Mouse (Mus musculus) midbrain, postnatal 0 days (tissue): ENCODE results near the gene Ankrd40. TPM values are rescaled to one million over a fixed set of nuclear protein-coding genes. Genes with fewer than 3 reads are reported as not detected.
A peak's percentile ranks its signal among the peaks of the same experiment; 100 is the strongest.

Experiments used
- ATAC-seq: fragments of 200-750 bp; cut with Nextera tagmentation; 2 replicates; pipeline ENCODE4 v1.8.0; 2017; ENCODE audit warnings: moderate number of reproducible peaks, mild to moderate bottlenecking, moderate TSS enrichment, moderate library complexity; ENCODE audit not compliant: low FRiP score
- DNase-seq: peaks from one replicate; pipeline ENCODE4 v3.0.0-alpha.2; 2015; ENCODE audit warnings: low spot score
- H3K27ac ChIP-seq: fragments of 300-500 bp; sonication (generic); 2 replicates; pipeline ENCODE4 v1.5.1; 2014; ENCODE audit warnings: low read depth, mild to moderate bottlenecking, low read length, mixed read lengths
- H3K27me3 ChIP-seq: fragments of 300-500 bp; sonication (generic); 2 replicates; pipeline ENCODE4 v1.6.1; 2014; ENCODE audit warnings: low read length, control low read depth, mixed read lengths; ENCODE audit not compliant: insufficient read depth
- H3K36me3 ChIP-seq: fragments of 300-500 bp; sonication (generic); 2 replicates; pipeline ENCODE4 v1.6.1; 2014; ENCODE audit warnings: low read length, control low read depth, mixed read lengths; ENCODE audit not compliant: insufficient read depth
- H3K4me1 ChIP-seq: fragments of 300-500 bp; sonication (generic); 2 replicates; pipeline ENCODE4 v1.6.1; 2014; ENCODE audit warnings: mild to moderate bottlenecking, control low read depth, antibody characterized with exemption, low read length, mixed read lengths; ENCODE audit not compliant: insufficient read depth
- H3K4me2 ChIP-seq: fragments of 300-500 bp; sonication (generic); 2 replicates; pipeline ENCODE4 v1.6.1; 2014; ENCODE audit warnings: low read depth, mild to moderate bottlenecking, low read length, mixed read lengths; ENCODE audit not compliant: poor library complexity, severe bottlenecking
- H3K4me3 ChIP-seq: fragments of 300-500 bp; sonication (generic); 2 replicates; pipeline ENCODE4 v1.5.1; 2014; ENCODE audit warnings: low read depth, mild to moderate bottlenecking, low read length, moderate library complexity
- H3K9ac ChIP-seq: fragments of 300-500 bp; sonication (generic); replicated peaks from 2 replicates; pipeline ENCODE4 v1.6.1; 2014; ENCODE audit warnings: mild to moderate bottlenecking, low read length, moderate library complexity, mixed read lengths; ENCODE audit not compliant: poor library complexity, severe bottlenecking
- H3K9me3 ChIP-seq: fragments of 300-500 bp; sonication (generic); 2 replicates; pipeline ENCODE4 v1.6.1; 2016; ENCODE audit warnings: low read length, control low read depth
- CTCF ChIP-seq: IDR thresholded peaks from 2 replicates; pipeline ENCODE4 v1.5.1; 2016; ENCODE audit warnings: antibody characterized with exemption, mild to moderate bottlenecking
- WGBS: fragments of 180-500 bp; shearing (Covaris S2); extraction: QIAGEN DNeasy Blood & Tissue Kit; methylation state at CpG from one replicate; pipeline ENCODE4 v1.1.7; 2014; 5-methylcytosine and 5-hydroxymethylcytosine counted together
- polyA plus RNA-seq: library from polyadenylated mRNA; unstranded; fragments of >200 nt; fragmentation: Nextera tagmentation; extraction: Ambion mirVana; gene quantifications from 2 replicates; pipeline ENCODE4 v1.2.1, GENCODE M21; 2015
- total RNA-seq: library from RNA; depleted of rRNA; stranded (reverse); fragments of >200 nt; gene quantifications from 2 replicates; pipeline ENCODE4 v1.2.3, GENCODE M21; 2014

The Ankrd40 gene
- total and polyA plus RNA-seq, 2 experiments from 2014 or later = 12.8 to 49.5 TPM

DNA sequence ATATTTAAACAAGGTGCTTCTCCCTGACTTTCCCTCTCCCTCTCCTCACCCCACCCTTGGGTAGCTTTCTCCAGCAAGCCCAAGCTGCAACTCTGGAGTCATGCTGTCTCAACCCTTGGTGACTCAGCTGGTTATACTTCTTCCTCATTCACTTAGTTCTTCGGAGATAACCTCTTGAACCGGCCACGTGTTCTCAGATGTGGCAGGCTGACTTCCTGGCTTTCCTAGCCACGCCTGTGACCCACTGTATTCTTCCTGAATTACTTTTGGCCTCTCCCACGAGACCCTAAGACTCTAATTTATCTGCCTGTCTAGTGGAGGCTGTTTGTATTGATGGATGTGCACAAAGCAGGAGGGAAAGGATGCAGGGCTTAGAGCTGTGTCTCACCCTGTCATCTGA lies 43.0 kb downstream of the Ankrd40 start:
- 56% methylated on average over 5 of the region's 5 CpGs for WGBS
- ATAC-seq (no peak), DNase-seq (no peak)
- Histone ChIP-seq H3K4me1 (no peaks in the 10 kb centered on the region; the same call in 1 of the 2 replicates), H3K4me2 (no peak overlapping the region), H3K9me3 (no peaks in the 10 kb centered on the region), H3K9ac (no peak overlapping the region), H3K27ac (no peak overlapping the region), H3K36me3 (no peaks in the 10 kb centered on the region), H3K4me3 (no peak overlapping the region), H3K27me3 (no peaks in the 10 kb centered on the region)
- TF ChIP-seq CTCF = no peak

DNA sequence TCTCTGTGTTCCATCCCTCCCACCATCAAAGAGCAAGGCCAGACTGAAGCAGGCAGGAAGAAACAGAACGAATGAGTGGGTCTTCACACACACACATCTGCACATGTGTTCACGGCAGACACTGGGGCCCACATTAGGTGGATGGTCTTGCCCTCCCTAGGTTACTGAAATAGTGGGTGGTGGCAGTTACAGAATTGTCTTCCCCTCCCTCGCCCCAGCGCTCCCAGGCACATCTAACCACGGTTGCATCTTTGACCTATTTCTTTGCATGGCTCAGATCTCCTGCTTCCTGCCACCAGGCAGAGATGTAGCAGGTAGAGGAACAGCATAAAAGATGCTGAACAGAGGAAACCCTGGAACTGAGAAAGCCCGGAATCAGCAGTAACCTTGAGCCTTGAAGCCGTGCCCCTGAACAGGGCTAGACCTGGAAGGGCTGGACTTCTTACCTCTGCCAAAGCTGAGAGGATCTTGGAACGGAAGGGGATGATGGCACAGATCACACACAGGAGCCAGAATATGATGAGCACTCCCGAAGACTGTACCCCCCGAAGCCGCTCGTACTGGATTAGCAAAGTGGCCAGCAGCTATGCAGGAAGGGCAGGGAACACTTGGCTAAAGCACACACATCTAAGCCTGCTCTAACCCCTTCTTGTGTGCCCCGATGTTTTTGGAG lies 46.6 kb downstream of the Ankrd40 start:
- Histone ChIP-seq H3K4me3 (no peak overlapping the region), H3K9ac (no peak overlapping the region), H3K4me1 (no peaks in the 10 kb centered on the region; the same call in 1 of the 2 replicates), H3K27me3 (no peaks in the 10 kb centered on the region), H3K36me3 (no peaks in the 10 kb centered on the region), H3K4me2 (no peak overlapping the region), H3K27ac (no peak overlapping the region), H3K9me3 (no peaks in the 10 kb centered on the region)
- 89% methylated on average over 13 of the region's 13 CpGs for WGBS
- no peak for TF ChIP-seq CTCF
- DNase-seq (no peak), ATAC-seq (no peak)

DNA sequence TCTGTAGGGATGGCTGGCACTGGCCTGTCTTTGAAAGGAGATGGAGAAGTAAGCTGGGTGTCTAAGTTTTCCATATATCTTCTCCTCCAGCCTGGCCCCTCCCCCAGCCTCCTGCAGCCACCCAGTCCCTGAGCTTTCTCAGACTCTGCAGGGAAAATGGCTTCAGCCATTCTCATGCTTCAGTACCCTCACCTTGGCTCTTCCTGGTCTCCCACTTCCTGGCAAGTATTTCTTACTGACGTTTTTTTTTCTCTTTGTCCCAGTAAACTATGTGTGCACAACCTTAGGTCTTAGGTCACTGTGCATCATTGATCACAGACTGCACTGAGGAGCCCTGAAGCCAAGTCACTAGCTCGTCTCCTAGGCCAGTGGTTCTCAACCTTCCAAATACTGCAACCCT lies 51.3 kb downstream of the Ankrd40 start:
- H3K27me3 ChIP-seq = no peaks in the 10 kb centered on the region
- H3K4me2 ChIP-seq = no peak overlapping the region
- 21% methylated on average over 2 of the region's 2 CpGs for WGBS
- H3K4me3 ChIP-seq = no peak overlapping the region
- no peaks in the 10 kb centered on the region for H3K36me3 ChIP-seq
- H3K27ac ChIP-seq = no peak overlapping the region
- H3K9ac ChIP-seq = no peak overlapping the region
- no peak for DNase-seq
- no peaks in the 10 kb centered on the region for H3K4me1 ChIP-seq
- TF ChIP-seq CTCF = no peak
- ATAC-seq = no peak
- H3K9me3 ChIP-seq = no peaks in the 10 kb centered on the region

DNA sequence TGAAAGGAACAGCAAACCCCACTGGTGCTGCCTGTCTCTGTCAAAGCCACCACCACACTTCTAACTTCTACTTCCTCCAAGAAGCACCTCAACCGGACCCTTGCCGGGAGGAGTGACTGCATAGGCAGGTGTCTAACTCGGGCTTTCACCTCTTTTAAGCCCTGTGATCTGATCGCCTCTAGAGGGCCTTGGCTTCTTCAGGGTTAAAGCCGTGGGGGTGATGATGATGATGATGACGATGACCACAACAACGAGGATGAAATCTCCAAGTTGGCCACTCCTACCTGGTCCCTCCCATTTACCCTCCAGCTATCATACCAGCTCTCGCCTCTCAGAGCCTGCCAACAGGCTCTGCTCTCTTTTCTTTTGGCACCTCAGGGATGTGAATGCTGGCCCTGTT lies 51.9 kb downstream of the Ankrd40 start:
- no peaks in the 10 kb centered on the region for H3K4me1 ChIP-seq
- no peaks in the 10 kb centered on the region for H3K27me3 ChIP-seq
- H3K36me3 ChIP-seq = no peaks in the 10 kb centered on the region
- no peak for TF ChIP-seq CTCF
- H3K4me2 ChIP-seq = no peak overlapping the region
- no peak overlapping the region for H3K9ac ChIP-seq
- H3K27ac ChIP-seq = no peak overlapping the region
- 76% methylated on average over 8 of the region's 8 CpGs for WGBS
- DNase-seq = no peak
- H3K9me3 ChIP-seq = no peaks in the 10 kb centered on the region
- ATAC-seq = no peak
- H3K4me3 ChIP-seq = no peak overlapping the region

DNA sequence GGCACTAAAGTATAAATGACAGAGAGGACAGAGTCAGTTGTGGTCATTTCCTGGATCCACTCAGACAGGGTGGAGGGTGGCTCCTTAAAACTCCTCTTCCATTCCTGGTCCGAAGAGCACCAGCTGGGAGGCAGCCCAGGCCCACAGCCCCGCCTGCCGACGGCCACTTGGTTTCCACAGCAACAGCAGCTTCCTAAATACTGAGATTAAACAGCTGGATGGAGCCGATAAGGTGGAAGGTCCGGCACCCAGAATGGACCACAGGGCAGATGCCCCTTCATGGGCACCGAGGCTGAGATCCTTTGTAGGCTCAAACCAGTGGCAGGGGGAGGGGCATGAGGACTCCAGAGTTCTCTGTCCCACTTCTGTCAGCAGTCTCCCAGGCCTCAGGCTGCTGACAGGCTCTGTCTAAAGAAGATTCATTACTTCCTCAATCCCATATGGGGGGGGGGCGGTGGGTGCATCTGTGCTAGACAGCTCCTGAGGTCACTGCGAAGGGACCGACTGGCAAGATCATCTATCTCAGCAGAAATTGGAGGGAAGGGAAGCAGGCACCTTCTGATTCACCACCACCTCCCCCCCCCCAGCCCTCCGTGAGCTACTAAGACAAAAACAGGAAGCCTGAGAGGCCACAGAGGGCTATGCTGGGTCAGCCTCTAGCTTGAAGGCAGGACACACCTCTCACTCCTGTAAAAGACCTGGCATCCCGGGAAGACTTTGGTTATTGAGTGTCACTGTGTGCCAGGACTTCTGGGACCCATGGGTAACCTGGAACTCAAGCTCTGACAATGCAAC lies 58.4 kb downstream of the Ankrd40 start:
- Histone ChIP-seq H3K27me3 (no peaks in the 10 kb centered on the region), H3K9ac (peak overlapping the region; percentile 13; the same call in 1 of the 2 replicates), H3K4me2 (no peak overlapping the region), H3K9me3 (no peaks in the 10 kb centered on the region), H3K27ac (0 out of 2 replicates have a peak overlapping the region, but pooled peaks have one; percentile 18), H3K36me3 (no peaks in the 10 kb centered on the region), H3K4me3 (no peak overlapping the region), H3K4me1 (peaks cover 5% of the 10 kb centered on the region; the same call in 1 of the 2 replicates)
- 18% methylated on average over 12 of the region's 12 CpGs for WGBS
- no peak for DNase-seq
- ATAC-seq = peak; percentile 34; the same call in 1 of the 2 replicates
- no peak for TF ChIP-seq CTCF

DNA sequence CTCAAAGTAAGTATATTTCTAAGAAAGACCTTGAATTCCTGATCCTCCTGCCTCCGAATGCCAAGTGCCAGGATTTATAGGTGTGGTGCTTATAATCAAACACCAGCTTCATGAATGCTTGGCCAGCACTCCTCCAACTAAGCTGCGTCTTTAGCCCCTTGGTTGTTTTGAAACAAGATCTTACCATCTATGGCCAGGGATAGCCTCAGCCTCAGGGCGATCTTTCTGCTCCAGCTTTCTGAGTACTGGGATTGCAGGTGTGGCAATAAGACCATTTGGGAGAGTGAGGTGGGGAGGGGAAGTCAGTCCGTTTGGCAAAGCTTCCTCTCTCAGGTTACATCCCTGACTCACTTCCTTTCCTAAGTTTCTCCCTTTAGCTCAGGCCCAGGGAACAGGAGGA lies 60.0 kb downstream of the Ankrd40 start:
- Histone ChIP-seq H3K27ac (no peak overlapping the region), H3K4me2 (no peak overlapping the region), H3K9ac (no peak overlapping the region), H3K36me3 (no peaks in the 10 kb centered on the region), H3K4me1 (peaks cover 5% of the 10 kb centered on the region; the same call in 1 of the 2 replicates), H3K27me3 (0 out of 2 replicates have a peak, but pooled peaks cover 2% of the 10 kb centered on the region), H3K9me3 (no peaks in the 10 kb centered on the region), H3K4me3 (no peak overlapping the region)
- DNase-seq (no peak), ATAC-seq (no peak)
- no peak for TF ChIP-seq CTCF
- 87% methylated on average over 4 of the region's 4 CpGs for WGBS
